Mouse (Mus musculus) MEL (cell line): ENCODE data around the gene Uggt1.

Source experiments
- CTCF ChIP-seq, 3 experiments: IDR thresholded peaks in 2 of 3; conservative IDR thresholded peaks in 1 of 3; 2 replicates each; pipeline ENCODE4 v1.5.1; 2011 to 2012; ENCODE audit warnings: low read length in 3 of 3, low read depth in 2 of 3, mild to moderate bottlenecking in 2 of 3, improper control_type of control experiment in 1 of 3, inconsistent platforms in 1 of 3, mixed read lengths in 1 of 3, moderate library complexity in 1 of 3; ENCODE audit not compliant: control insufficient read depth in 1 of 3, insufficient read depth in 1 of 3, poor library complexity in 1 of 3, severe bottlenecking in 1 of 3
- EP300 ChIP-seq, 2 experiments: IDR thresholded peaks; 2 replicates each; pipeline ENCODE4 v1.6.1; 2011; ENCODE audit warnings: improper control_type of control experiment in 2 of 2, low read length in 2 of 2, low read depth in 1 of 2, mild to moderate bottlenecking in 1 of 2
- GATA1 ChIP-seq: IDR thresholded peaks from 2 replicates; pipeline ENCODE4 v1.6.1; 2011; ENCODE audit warnings: low read depth, low read length, improper control_type of control experiment
- POLR2AphosphoS5 ChIP-seq: IDR thresholded peaks from 2 replicates; pipeline ENCODE4 v1.6.1; 2012; ENCODE audit warnings: low read depth, borderline replicate concordance, mild to moderate bottlenecking, inconsistent platforms, low read length, moderate library complexity, mixed read lengths
- ZNF384 ChIP-seq: IDR thresholded peaks from 2 replicates; pipeline ENCODE4 v1.6.1; 2012; ENCODE audit warnings: low read depth, mild to moderate bottlenecking, inconsistent platforms, low read length, improper control_type of control experiment

DNA sequence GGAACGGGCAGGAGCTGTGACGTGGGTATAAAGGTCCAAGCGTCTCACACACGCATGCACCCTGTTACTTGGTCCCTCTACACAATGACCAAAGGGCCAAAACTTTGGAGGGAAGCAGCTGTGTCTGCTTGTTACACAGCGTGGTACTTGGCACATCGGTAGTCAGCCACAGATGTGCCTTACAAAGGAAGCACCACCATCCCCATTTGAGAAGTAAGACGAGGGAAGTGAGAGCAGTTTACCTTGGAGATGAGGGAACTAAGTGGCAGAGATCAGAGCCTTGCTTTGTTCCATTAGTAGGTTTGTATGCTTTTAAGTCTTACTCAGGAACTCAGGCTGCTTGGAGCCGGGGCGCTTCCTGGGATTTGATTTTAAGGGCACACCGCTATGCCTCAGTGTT is 5.1 kb downstream of the Uggt1 start:
- TF ChIP-seq POLR2AphosphoS5 (no peak), EP300 (IDR thresholded peaks at IDR 0.05; ENCODE audit: low read depth in 1 of 2, low read length in 2 of 2) (no peak), ZNF384 (no peak), CTCF (IDR thresholded peaks at IDR 0.05 in 2 of 3, conservative IDR thresholded peaks at IDR 0.05 in 1 of 3; ENCODE audit: control insufficient read depth in 1 of 3, insufficient read depth in 1 of 3, low read depth in 2 of 3, low read length in 3 of 3, poor library complexity in 1 of 3, severe bottlenecking in 1 of 3) (no peak), GATA1 (no peak)
